Mouse (Mus musculus): ENCODE data around the gene Dcakd.
"Not testable (repeated sequence)": the region's sequence is repeated elsewhere in the genome, so short reads cannot be mapped to it uniquely, and the experiment has no call there.

Dcakd gene

DNA sequence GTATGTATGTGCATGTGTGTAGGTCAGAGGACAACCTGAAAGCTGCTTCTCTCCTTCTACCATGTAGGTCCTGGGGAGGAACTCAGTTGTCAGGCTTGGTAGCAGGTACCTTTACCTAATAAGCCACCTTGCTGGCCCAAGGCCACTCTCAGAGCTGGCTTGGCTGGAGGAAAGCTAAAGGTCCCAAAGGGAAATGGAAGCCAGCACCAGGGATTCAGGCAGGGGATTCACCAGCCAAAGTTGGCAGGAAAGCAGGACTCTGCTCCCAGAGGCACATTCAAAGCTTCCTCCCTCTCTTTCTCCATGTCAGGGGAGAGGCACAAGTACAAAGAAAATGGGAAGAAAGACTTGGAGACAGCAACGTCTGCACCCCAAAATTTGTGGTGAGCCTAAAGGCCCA is 23.3 kb downstream of the Dcakd start:
- DNase-seq: no peak

GRCm38 (mm10) chr11:103003210-103003609 is 24.9 kb downstream of the Dcakd start:
- DNase-seq: peak; percentile 82

- DNase-seq: no peak
Measured at GRCm38 (mm10) chr11:103001063-103001462, 27.1 kb downstream of the Dcakd start.

GRCm38 (mm10) chr11:103000111-103000510 is 28.0 kb downstream of the Dcakd start:
- DNase-seq: no peak

GRCm38 (mm10) chr11:102999317-102999970 is 28.7 kb downstream of the Dcakd start:
- no peak for DNase-seq

DNA sequence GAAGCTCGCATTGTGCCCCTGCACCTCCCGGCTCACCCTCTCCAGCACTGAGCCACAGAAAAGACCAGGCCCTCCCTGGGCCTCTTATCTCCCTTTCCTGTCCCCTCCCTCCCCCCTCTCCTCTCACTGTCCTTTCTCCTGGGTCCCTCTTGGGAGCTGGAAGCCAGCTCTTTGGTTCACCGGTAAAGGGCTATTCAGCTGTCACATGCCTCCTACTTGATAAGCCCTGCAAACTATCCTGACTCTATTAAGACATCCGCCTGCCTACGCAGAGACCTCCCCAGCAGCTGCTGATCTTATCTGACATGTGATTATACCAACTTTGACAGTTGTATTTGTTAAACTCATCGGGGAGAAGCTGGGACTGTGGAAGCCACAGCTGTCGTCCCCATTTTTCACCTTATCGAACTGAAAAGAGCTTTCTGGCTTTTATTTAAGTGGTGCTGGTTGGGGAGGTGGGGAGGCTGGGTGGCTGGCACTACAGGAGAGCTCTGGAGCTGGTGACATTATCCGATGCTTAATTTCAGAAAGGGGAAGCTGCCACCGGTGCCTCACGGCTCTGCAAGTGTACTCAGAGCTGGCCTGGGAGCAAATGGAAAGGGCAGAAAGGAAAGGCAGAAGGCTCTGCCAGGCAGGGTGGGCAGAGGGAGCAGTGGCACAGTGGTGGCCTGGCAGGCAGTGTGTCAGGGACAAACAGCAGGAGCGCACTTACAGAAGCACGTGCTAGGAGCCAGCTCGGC is 29.4 kb downstream of the Dcakd start:
- DNase-seq: no peak

DNA sequence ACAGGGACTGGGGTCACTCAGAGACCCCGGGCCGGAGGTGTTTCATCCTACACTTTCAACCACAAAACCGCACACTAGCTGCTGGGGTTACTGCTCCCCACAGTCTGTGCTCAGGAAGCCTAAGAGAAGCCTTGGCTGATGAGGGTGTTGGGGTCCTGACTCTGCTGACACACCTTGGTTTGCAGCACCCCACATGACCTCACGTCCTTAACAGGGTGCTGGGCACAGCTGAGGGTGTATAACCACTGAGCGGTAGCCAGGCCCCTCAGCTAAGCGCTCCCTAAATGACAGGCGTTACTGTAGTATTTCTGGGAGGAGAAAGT is 29.9 kb downstream of the Dcakd start:
- DNase-seq: no peak

- no peak for DNase-seq
Measured at GRCm38 (mm10) chr11:102996991-102997770, 31.0 kb downstream of the Dcakd start.

GRCm38 (mm10) chr11:102996385-102996784 is 31.7 kb downstream of the Dcakd start:
- DNase-seq: no peak

DNA sequence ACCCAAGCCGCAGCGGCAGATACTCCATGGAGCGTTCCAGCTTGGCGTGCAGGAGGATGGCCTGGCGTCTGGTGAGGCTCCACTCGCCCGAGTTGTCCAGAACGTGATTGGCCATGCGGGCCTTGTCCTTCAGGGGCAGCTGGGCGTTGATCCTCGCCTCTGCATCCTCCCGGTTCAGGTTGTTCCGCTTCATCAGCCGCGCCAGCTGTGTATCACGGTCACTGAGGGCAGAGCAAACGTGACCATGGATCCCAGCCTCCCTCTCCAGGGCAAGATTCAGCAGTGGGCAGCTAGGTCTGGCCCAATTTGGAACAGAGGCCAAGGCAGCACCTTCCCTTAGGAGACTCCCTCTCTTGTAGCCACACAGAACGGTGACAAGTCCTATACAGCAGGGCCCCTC is 33.2 kb downstream of the Dcakd start:
- DNase-seq: no peak

DNA sequence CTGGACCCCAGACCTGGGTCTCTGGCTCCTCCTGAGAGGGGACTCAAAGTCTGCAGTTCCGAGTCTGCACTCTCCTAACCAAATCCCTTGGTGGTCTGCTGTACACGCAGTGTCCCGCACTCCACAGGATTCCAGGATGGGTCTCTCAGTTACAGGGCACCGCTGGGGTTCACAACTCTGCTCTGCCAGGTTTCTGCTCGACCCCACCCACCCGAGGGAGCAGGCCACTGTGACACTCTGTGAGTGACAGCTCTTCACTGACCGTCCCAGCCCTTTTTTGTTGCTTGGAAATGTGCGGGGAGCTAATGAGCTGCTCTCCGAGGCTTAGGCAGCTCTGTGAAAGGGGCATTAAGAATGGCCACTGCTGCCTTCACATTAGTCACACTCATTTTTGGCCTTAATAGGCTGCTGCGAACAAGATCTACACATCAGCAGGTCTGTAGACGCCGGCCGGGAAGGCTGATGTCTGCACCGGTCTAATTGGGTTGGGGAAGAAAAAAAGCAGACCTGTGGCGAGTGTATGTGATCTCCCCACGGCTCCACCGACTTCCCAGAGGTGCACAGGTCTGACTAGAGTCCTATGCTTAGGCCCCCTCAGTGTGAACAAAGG is 34.6 kb downstream of the Dcakd start:
- no peak for DNase-seq

- peak; percentile 89 for DNase-seq
Measured at GRCm38 (mm10) chr11:102992940-102993339, 35.2 kb downstream of the Dcakd start.

DNA sequence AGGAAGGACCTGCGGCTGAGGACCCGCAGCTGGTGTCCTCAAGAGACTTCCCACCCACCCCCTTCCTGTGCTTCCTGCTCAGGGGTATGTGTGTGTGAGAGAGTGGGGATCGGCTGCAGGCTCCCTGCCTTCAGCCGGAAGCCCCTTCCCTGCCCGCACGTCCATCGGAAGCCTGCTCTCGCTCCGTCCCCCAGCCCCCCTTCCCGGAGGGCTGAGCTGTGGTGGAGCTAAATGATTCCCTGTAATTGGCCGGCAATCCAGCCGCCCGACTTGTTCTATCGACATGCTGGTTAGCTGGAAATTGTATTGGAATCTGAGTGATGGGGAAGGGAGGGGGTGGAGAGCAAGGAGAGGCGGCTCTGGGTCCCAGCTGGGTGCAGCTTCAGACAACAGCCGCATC is 36.5 kb downstream of the Dcakd start:
- peak; percentile 66 for DNase-seq

DNA sequence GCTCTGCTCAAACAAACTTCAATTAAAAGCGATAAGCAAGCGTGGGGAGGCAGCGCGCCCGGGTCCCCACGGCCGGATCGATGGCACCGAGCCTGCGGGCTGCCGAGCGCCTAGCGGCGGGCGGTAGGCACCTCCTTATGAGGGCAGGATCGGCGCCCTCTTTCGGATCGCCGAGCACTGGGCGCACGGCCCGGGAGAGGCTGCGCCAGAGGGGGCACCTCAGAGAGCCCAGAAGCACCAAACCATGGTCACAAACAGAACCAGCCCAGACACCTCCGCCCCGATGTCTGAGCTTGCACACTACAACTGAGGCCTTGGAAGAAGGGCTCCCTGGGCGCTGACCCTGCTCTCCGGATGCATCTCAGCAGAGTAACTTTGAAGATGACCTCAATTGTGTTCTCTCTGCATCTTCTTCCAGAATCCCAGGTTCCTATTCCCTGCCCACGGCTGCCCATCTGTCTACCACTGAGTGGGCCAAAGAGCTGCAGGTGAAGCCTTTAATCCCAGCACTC is 37.9 kb downstream of the Dcakd start:
- peak; percentile 53 for DNase-seq

DNA sequence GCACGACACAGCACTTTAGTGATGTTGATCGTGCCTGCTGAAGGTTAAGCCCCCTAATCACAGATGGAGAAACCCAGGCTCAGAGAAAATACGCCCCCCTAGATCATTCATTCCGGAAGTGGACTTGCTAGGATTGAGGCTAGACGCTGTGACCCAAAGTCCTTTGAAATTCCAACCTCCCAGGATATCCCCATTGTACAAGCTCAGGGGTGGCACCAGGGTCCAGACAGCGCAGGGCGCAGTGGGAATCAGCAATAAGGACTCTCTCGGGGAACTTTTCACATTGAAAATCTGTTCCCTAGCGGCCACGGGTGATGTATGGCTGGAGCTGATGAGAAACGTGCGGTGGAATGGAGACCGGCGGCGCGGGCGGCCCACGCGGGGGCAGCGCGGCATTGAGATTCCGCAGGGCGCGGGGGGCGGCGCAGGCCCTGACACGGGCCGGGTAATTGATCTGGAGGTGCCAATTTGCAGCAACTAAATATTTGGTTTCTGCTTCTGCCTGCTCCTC is 38.4 kb downstream of the Dcakd start:
- no peak for DNase-seq

DNA sequence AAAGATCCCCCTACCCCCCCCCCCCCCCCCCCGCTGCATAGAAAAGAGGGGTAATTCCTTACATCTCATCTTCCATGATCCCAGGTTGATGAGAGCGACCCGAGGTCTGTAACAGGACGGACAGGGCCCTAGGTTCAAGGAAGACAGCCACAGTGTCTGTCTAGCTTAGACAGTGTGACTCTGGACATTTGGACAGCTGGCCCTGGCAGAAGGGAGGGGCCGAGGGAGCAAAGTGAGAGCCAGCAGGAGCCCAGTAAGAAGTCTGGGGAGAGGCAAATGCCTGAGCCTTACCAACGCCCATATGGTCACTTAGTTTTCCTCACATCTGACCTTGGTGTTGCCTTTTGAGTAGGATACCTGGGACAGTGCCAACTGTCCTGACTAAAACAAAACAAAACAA is 43.0 kb downstream of the Dcakd start:
- no peak for DNase-seq

GRCm38 (mm10) chr11:102984615-102985014 is 43.5 kb downstream of the Dcakd start:
- DNase-seq: no peak

- no peak for DNase-seq
Measured at GRCm38 (mm10) chr11:102984086-102984485, 44.0 kb downstream of the Dcakd start.

- no peak for DNase-seq
Measured at GRCm38 (mm10) chr11:102981151-102981890, 46.8 kb downstream of the Dcakd start.

DNA sequence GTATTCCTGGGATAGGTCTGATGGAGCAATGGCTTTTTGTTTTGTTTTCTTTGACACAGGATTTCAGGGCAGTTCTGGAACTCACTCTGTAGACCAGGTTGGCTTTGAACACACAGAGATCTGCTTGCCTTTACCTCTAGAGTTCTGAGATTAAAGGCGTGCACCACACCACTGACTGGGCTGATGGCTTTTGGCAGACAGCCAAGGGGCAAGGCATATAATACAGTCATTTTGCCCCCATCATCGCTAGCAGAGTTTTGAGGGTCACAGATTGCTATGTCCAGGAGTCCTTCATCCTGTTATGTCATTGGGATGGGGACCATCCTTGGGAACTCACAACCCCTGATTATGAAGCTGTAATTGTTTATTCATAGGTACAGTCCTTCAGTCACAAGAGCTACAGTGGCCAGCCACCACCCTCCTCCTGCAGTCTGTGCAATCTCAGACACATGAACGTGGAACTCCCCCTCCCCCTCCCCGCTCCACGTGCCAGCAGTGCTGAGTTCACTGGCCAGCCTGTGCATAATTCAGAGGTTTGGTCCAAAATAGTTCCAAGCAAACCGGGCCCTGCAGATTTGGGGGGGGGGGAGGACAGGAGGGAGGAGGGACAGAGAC is 50.0 kb downstream of the Dcakd start:
- DNase-seq: peak; percentile 44

DNA sequence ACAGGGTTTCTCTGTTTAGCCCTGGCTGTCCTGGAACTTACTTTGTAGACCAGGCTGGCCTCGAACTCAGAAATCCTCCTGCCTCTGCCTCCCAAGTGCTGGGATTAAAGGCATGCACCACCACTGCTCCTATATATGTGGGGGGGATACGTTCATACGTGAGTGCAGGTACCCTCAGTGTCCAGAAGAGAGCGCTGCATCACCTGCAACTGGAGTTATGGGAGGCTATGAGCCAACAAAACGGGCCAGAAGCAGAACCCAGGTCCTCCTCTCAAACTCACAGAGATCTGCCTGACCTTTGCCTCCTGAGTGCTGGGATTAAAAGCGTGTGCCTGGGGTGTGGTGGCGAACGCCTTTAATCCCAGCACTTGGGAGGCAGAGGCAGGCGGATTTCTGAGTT is 52.2 kb downstream of the Dcakd start:
- not testable (repeated sequence) for DNase-seq

- DNase-seq: peak; percentile 42
Measured at GRCm38 (mm10) chr11:102972326-102972725, 55.8 kb downstream of the Dcakd start.
